In the genomic region with DNA sequence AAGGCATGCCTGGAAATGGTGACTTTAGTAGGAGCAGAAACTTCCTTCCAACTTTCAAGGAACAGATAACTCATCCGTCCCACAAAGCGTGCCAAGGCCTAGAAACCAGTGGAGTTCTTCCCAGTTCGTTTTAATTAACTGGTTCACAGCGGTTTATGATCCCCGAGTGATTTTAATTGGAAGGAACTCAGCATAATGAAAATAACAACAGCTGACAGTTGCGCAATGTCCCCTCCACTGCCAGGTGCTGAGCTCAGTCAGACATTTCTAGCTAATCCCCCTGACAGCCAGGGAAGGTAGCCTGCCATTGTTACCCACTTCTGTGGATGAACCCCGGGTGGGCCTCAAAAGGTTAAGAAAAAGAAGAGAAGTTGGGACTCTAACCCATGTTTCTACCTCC, we compare ENCODE assay signal across 12 mouse cellular contexts. TPM values are rescaled to one million over a fixed set of nuclear protein-coding genes. Genes with fewer than 3 reads are reported as not detected.
A peak's percentile ranks its signal among the peaks of the same experiment; 100 is the strongest.
DNase-seq lines count a peak whose midpoint lies in the region; ATAC-seq lines count a peak whose summit lies in the region.
"Had no signal": no experiment of that assay in that cellular context is flagged by ENCODE, and none has a peak within 500 bp of the region (broad histone marks: within the 10 kb centered on the region; RNA-seq: fewer than 3 reads in every experiment).

No protein-coding gene starts in this region.

- no peaks in the 10 kb centered on the region for H3K9me3 ChIP-seq in kidney, embryonic 14.5 days (ENCODE audit: control insufficient read depth, low read length)
- no peaks in the 10 kb centered on the region for H3K9me3 ChIP-seq in forebrain, embryonic 14.5 days (replicated peaks; ENCODE audit: control insufficient read depth, low read length)
- no peaks in the 10 kb centered on the region for H3K9me3 ChIP-seq in liver, embryonic 12.5 days (replicated peaks)
- H3K9me3 ChIP-seq: lung, embryonic 15.5 days; neural tube, embryonic 12.5 days had no signal

- no peak overlapping the region for H3K4me2 ChIP-seq in kidney, embryonic 14.5 days (replicated peaks; ENCODE audit: low read depth, low read length)
- H3K4me2 ChIP-seq in forebrain, embryonic 14.5 days (ENCODE audit: low read length), result no peak overlapping the region
- no peak overlapping the region for H3K4me2 ChIP-seq in liver, embryonic 12.5 days
- H3K4me2 ChIP-seq: lung, embryonic 15.5 days; neural tube, embryonic 12.5 days had no signal

- no peaks in the 10 kb centered on the region for H3K27me3 ChIP-seq in kidney, embryonic 14.5 days (ENCODE audit: control insufficient read depth, insufficient read depth, low read length)
- H3K27me3 ChIP-seq in forebrain, embryonic 14.5 days (replicated peaks; ENCODE audit: control insufficient read depth, insufficient read depth, low read length), result no peaks in the 10 kb centered on the region
- H3K27me3 ChIP-seq in liver, embryonic 12.5 days (replicated peaks), result no peaks in the 10 kb centered on the region
- H3K27me3 ChIP-seq: lung, embryonic 15.5 days; neural tube, embryonic 12.5 days had no signal

- peak; percentile 67 for DNase-seq in kidney, postnatal 10 days
- peak; percentile 15 for DNase-seq in adipocyte (ENCODE audit: low spot score)
- peak; percentile 41 for DNase-seq in forebrain, embryonic 14.5 days (ENCODE audit: low spot score)
- DNase-seq in layer of hippocampus, postnatal 10 days (ENCODE audit: low spot score in 2 of 2), result peak; percentile 18 to 26
- DNase-seq in B cell, adult 2 months, result no peak
- DNase-seq: embryo, embryonic 11 days had no signal

- H3K9ac ChIP-seq in kidney, embryonic 14.5 days (ENCODE audit: low read depth, low read length), result no peak overlapping the region
- H3K9ac ChIP-seq in forebrain, embryonic 14.5 days (ENCODE audit: low read length), result no peak overlapping the region
- H3K9ac ChIP-seq in liver, embryonic 12.5 days, result no peak overlapping the region
- H3K9ac ChIP-seq: lung, embryonic 15.5 days; neural tube, embryonic 12.5 days had no signal

- WGBS in kidney, embryonic 14.5 days, result 69% methylated on average over 7 of the region's 7 CpGs
- 16% methylated on average over 7 of the region's 7 CpGs for WGBS in forebrain, embryonic 14.5 days
- WGBS in liver, embryonic 12.5 days (ENCODE audit: insufficient replicate concordance), result 65% methylated on average over 7 of the region's 7 CpGs

- no peaks in the 10 kb centered on the region for H3K4me1 ChIP-seq in kidney, embryonic 14.5 days (ENCODE audit: control insufficient read depth, insufficient read depth, low read length)
- H3K4me1 ChIP-seq in forebrain, embryonic 14.5 days (ENCODE audit: control insufficient read depth, insufficient read depth, low read length), result peaks cover 10% of the 10 kb centered on the region
- H3K4me1 ChIP-seq in liver, embryonic 12.5 days, result no peaks in the 10 kb centered on the region
- H3K4me1 ChIP-seq: lung, embryonic 15.5 days had no signal

- no peaks in the 10 kb centered on the region for H3K36me3 ChIP-seq in kidney, embryonic 14.5 days (ENCODE audit: control insufficient read depth, insufficient read depth, low read length)
- no peaks in the 10 kb centered on the region for H3K36me3 ChIP-seq in forebrain, embryonic 14.5 days (ENCODE audit: control insufficient read depth, insufficient read depth, low read length)
- H3K36me3 ChIP-seq in liver, embryonic 12.5 days, result no peaks in the 10 kb centered on the region
- H3K36me3 ChIP-seq: lung, embryonic 15.5 days; neural tube, embryonic 12.5 days had no signal

- H3K4me3 ChIP-seq in kidney, embryonic 14.5 days (ENCODE audit: low read length), result no peak overlapping the region
- no peak overlapping the region for H3K4me3 ChIP-seq in forebrain, embryonic 14.5 days (ENCODE audit: low read depth, low read length)
- H3K4me3 ChIP-seq in liver, embryonic 12.5 days, result no peak overlapping the region
- H3K4me3 ChIP-seq: lung, embryonic 15.5 days; neural tube, embryonic 12.5 days had no signal

- no peak overlapping the region for H3K27ac ChIP-seq in kidney, embryonic 14.5 days (ENCODE audit: low read depth, low read length)
- H3K27ac ChIP-seq in forebrain, embryonic 14.5 days (ENCODE audit: low read depth, low read length), result no peak overlapping the region
- H3K27ac ChIP-seq in liver, embryonic 12.5 days, result no peak overlapping the region
- H3K27ac ChIP-seq: lung, embryonic 15.5 days; neural tube, embryonic 12.5 days had no signal

- no peak for ATAC-seq in kidney, embryonic 14.5 days (ENCODE audit: low FRiP score, low TSS enrichment)
- no peak for ATAC-seq in forebrain, embryonic 14.5 days
- no peak for ATAC-seq in liver, embryonic 12.5 days

RNA-seq across cellular contexts. Expression of gene Usp29, which starts 18.8 kb away (rescaled TPM):
- 9.3 and 9.5 TPM in 2 replicates for polyA plus RNA-seq in kidney, embryonic 14.5 days (2014; fragmentation: Nextera tagmentation; extraction: Ambion mirVana)
- polyA plus RNA-seq in forebrain, embryonic 14.5 days (2014; fragmentation: Nextera tagmentation; extraction: Ambion mirVana), result 15.5 and 21.9 TPM in 2 replicates
- 10 to 100 TPM; 47.1 to 47.6 TPM for total RNA-seq in layer of hippocampus, postnatal 10 days (2021)
- 2.7 and 3.7 TPM in 2 replicates for polyA plus RNA-seq in liver, embryonic 12.5 days (2016; fragmentation: Nextera tagmentation; extraction: Ambion mirVana)
- total RNA-seq: MEL had no signal
- polyA plus RNA-seq: spleen, adult 2 months had no signal

RNA-seq across cellular contexts. Expression of gene Peg3, which starts 19.0 kb away (rescaled TPM):
- polyA plus RNA-seq in kidney, embryonic 14.5 days (2014; fragmentation: Nextera tagmentation; extraction: Ambion mirVana), result 111 and 222 TPM in 2 replicates
- polyA plus RNA-seq in forebrain, embryonic 14.5 days (2014; fragmentation: Nextera tagmentation; extraction: Ambion mirVana), result 51.1 and 72.9 TPM in 2 replicates
- total RNA-seq in layer of hippocampus, postnatal 10 days (2021), result 100 to 1,000 TPM; 158 to 168 TPM
- 75.1 and 81.6 TPM in 2 replicates for polyA plus RNA-seq in liver, embryonic 12.5 days (2016; fragmentation: Nextera tagmentation; extraction: Ambion mirVana)
- total RNA-seq: MEL had no signal

RNA-seq across cellular contexts. Expression of gene Zim1, which starts 52.9 kb away (rescaled TPM):
- 4.7 and 6.0 TPM in 2 replicates for polyA plus RNA-seq in kidney, embryonic 14.5 days (2014; fragmentation: Nextera tagmentation; extraction: Ambion mirVana)
- 4.3 and 6.5 TPM in 2 replicates for polyA plus RNA-seq in forebrain, embryonic 14.5 days (2014; fragmentation: Nextera tagmentation; extraction: Ambion mirVana)
- total RNA-seq in layer of hippocampus, postnatal 10 days (2021), result 10 to 100 TPM; 19.1 to 20.3 TPM
- 2.1 and 2.8 TPM in 2 replicates for polyA plus RNA-seq in liver, embryonic 12.5 days (2016; fragmentation: Nextera tagmentation; extraction: Ambion mirVana)
- total RNA-seq: MEL had no signal

Comparison
In these comparisons a context has a peak if more than half of its experiments do, and no peak if none do; other contexts are left out.
1. DNase-seq: peak in kidney, postnatal 10 days (single experiment), adipocyte (single experiment), forebrain, embryonic 14.5 days (single experiment) and layer of hippocampus, postnatal 10 days (2 of 2); none in B cell, adult 2 months (0 of 2).